Mouse (Mus musculus) bone marrow, adult 2 months (tissue): Measurements from ENCODE around the gene Mypn.

Source experiments
- CTCF ChIP-seq: fragments of 200-500 bp; IDR thresholded peaks from 2 replicates; pipeline ENCODE4 v1.5.1; 2011; ENCODE audit warnings: low read length, control low read depth; ENCODE audit not compliant: control insufficient read depth, insufficient read depth
- POLR2A ChIP-seq: fragments of 200-500 bp; IDR thresholded peaks from 2 replicates; pipeline ENCODE4 v1.6.1; 2011; ENCODE audit warnings: low read depth, mild to moderate bottlenecking, control low read depth, low read length, borderline replicate concordance; ENCODE audit not compliant: control insufficient read depth

- TF ChIP-seq POLR2A (no peak), CTCF (no peak)
Observed at GRCm38 (mm10) chr10:63167241-63167995, 36.3 kb downstream of the Mypn start.
